Mouse (Mus musculus) neural tube, embryonic 13.5 days (tissue): ENCODE results near the gene Msh3. TPM values are rescaled to one million over a fixed set of nuclear protein-coding genes. Genes with fewer than 3 reads are reported as not detected.

ENCODE experiments used
- polyA plus RNA-seq: library from polyadenylated mRNA; unstranded; fragments of >200 nt; fragmentation: Nextera tagmentation; extraction: Ambion mirVana; gene quantifications from 2 replicates; pipeline ENCODE4 v1.2.1, GENCODE M21; 2015

The Msh3 gene
- polyA plus RNA-seq, 1 experiment from 2014 or later = 23.1 TPM

Other genes with a start within 250 kb of the Msh3 start
- gene Rasgrf2, start 223.3 kb downstream of the Msh3 start, polyA plus RNA-seq = 1.4 and 1.7 TPM in 2 replicates
- gene Gm20379, start 49.0 kb downstream of the Msh3 start, polyA plus RNA-seq = 0.70 and 1.2 TPM in 2 replicates
- gene Dhfr, start 277 bp downstream of the Msh3 start, polyA plus RNA-seq = 4.8 and 5.8 TPM in 2 replicates
- 1.8 and 1.9 TPM in 2 replicates for gene Ankrd34b, start 70.9 kb upstream of the Msh3 start, polyA plus RNA-seq
- 0.17 and 0.26 TPM in 2 replicates for gene Fam151b, start 129.0 kb upstream of the Msh3 start, polyA plus RNA-seq
- gene Zfyve16, start 175.9 kb upstream of the Msh3 start, polyA plus RNA-seq = 8.7 and 10.2 TPM in 2 replicates
- not detected in 2 replicates for gene Spz1, start 221.2 kb upstream of the Msh3 start, polyA plus RNA-seq